Mouse (Mus musculus) T-cell, adult 2 months (primary cell): Measurements from ENCODE around the gene Rbm48.

Source experiments
- DNase-seq: peaks from one replicate; pipeline ENCODE4 v3.0.0; 2022; ENCODE audit warnings: low spot score

The Rbm48 gene

GRCm38 (mm10) chr5:3551481-3551880 lies 44.9 kb downstream of the Rbm48 start:
- no peak for DNase-seq

DNA sequence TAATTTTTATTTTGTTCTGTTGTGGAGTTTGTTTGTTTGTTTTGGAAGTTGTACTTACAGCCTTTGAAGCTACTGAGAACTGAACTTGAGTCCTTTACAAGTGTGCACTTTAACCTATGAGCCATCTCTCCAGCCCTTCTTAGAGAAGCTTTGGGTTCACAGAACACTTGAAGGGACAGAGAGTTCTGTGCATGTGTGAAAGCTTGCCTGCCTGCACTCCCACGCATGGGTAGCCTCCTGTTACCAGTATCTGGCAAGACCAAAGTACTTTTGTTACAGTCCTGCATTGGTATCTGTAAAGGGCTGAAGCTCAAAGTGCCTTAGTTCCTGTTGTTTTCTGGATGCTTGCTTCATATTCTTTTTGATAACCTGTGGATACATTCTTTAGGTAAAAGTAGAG lies 50.2 kb downstream of the Rbm48 start:
- no peak for DNase-seq

GRCm38 (mm10) chr5:3544480-3544769 lies 52.0 kb downstream of the Rbm48 start:
- no peak for DNase-seq

GRCm38 (mm10) chr5:3543629-3544479 lies 52.5 kb downstream of the Rbm48 start, which contains the start of gene Fam133b:
Fam133b (plus strand) TSS chr5:3543833.
- DNase-seq, result peak; percentile 93

DNA sequence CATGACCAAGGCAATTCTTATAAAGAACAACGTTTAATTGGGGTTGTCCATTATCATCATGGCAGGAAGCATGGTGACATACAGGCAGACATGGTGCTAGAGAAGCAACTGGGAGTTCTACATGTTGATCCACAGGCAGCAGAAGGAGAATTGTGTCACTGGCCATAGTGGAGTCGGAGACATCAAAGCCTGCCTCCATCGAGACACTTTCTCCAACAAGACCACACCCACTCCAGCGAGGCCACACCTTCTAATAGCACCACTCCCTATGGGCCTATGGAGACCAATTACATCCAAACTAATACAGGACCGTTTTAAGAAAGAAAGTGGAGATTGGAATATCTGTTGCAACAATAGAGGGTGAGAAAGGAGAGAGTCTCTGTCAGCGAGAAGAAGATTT lies 54.5 kb downstream of the Rbm48 start:
- DNase-seq, result no peak

GRCm38 (mm10) chr5:3538505-3539472 lies 57.6 kb downstream of the Rbm48 start:
- DNase-seq, result no peak

DNA sequence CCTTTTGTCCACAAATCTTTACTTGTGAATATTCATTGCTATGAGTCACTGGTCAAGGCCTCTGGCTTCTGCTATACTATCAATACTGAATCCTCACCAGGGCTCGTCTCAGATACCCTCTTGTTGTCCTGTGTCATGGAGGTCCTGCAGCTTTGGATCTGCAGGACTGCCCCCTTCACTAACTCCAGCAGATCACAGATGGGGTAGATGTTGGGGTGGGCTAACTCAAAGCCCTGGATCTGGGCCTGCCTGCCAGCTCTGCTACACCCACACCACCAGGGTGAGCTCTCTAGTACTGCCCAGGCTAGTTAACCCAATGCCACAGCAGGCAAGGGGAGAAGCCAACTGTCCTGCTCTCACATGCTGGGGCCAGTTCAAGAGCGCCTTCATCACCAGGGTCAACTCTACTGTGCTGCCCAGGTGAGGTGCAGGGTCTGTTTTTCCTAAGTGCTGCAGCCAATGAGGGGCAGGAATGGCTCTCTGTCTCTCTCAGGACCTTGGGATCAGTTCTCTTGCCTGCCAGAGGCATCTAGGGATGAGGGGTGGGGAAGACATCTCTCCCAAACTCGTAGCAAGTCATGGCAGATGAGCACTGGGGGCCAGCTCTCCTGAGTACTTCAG lies 59.7 kb downstream of the Rbm48 start:
- no peak for DNase-seq
